Mouse (Mus musculus) activated CD4-positive, CD25-positive, alpha-beta regulatory T cell, adult 4 months (primary cell): ENCODE measurements around the gene Foxj2. TPM values are rescaled to one million over a fixed set of nuclear protein-coding genes. Genes with fewer than 3 reads are reported as not detected.

Experiments
- ATAC-seq: one replicate; pipeline ENCODE4 v1.8.0; 2017
- polyA plus RNA-seq, 2 experiments: library from polyadenylated mRNA; unstranded; fragments of 100-300 nt; shearing (Covaris generic); gene quantifications; one replicate each; pipeline ENCODE4 v1.2.1; 2017

The Foxj2 gene
- polyA plus RNA-seq, result 1 to 10 TPM; 6.6 to 8.7 TPM

DNA sequence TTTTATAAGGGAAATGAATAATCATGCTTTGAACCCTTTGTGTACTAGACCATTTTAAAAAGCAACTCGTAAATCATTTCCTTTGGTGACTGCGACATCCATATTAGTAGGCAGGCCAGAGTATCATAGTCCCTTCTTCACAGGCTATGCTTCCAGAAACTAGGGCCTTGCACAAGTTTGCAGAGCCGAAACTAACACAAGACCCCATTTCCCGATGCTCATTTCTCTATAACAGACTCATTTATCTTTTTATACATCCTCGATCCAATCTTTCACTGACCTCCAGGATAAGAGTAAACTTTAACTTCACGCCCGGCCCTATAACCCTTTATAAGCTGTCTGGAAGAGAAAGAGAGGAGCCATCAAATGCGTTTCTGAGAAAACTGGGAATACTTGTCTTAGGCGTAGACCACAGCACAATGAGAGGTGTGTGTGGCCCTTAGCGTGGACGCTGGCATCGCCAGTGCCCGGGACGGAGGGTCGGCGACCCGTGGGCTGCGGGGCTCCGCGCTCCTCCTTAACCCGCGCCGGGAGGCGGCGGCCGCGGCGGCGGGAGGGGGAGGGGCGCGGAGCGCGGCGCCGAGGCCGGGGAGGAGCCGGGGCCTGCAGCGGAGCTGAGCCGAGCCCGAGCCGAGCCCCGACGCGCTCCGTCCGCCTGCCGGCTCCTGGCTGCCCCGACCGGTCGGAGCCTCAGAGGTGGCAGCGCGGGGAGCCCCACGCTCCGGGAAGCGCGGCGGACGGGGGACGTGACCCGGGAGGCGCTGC lies at the start of gene Foxj2:
Gene Foxj2 (plus strand): TSS at position 609 of the 765 bp plus-strand sequence.
- peak; percentile 48 for ATAC-seq

DNA sequence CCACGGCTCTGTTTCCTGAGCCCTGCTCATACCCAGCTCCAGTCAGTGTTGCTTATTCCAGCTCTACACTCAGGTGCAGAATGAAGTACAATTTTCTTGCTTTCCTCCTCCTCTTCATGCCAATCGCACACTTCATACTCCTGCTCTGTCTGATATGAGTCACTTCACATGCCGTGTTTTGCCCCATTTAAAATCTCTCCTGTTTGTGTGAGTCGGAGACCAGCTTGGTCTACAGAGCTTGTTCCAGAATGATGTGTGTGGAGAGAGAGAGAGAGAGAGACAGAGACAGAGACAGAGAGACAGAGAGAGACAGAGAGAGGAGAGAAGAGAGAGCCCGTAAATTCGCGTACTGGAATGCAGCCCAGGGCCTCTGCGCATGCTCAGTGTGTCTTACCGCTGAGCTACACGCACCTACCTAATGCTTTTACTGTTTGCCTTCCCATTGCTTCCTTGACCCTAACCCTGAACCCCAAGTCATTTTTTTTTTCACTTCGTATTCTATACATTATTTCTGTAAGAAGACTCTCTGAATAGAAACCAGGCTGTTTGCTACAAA lies 48.9 kb upstream of the Foxj2 start:
- ATAC-seq, result no peak

DNA sequence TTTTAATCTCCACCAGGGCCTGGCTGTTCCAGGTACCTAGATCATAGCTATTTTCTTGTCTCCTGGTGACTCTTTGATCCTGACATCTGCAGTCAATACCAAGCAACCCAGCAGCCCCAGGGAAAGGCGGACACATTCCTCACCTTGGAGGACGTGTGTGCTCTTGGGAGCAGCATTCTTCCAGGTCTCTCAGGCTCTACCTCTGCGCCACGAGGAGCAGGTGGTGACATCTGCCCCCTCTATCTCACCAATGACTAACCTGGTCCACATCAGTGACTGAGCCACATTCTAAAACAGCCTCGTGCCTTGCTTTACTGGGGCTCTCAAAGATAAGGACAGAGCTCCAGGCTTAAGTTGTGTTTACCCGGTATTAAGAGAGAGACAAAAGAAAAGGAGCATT lies 47.0 kb upstream of the Foxj2 start:
- no peak for ATAC-seq

- no peak for ATAC-seq
Observed at GRCm38 (mm10) chr6:122774345-122774744, 45.4 kb upstream of the Foxj2 start.

DNA sequence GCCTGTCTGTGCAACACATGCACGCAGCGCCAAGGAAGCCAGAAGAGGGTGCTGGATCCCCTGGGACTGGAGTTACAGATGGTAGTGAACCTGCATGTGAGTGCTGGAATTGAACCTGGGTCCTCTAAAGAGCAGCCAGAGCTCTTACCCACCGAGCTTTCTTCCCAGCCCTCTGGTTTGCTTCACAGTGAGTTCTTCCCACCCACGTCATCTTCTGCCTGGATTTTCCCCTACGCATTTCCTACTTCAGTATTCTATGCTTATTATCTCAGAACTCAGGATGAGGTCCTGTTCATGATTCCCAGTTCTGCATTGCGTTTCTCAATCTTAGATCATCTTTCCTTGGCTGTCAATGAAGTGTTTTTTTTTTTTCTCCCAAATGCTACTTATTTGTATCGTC lies 43.7 kb upstream of the Foxj2 start:
- no peak for ATAC-seq

GRCm38 (mm10) chr6:122779916-122780315 lies 39.8 kb upstream of the Foxj2 start:
- no peak for ATAC-seq

DNA sequence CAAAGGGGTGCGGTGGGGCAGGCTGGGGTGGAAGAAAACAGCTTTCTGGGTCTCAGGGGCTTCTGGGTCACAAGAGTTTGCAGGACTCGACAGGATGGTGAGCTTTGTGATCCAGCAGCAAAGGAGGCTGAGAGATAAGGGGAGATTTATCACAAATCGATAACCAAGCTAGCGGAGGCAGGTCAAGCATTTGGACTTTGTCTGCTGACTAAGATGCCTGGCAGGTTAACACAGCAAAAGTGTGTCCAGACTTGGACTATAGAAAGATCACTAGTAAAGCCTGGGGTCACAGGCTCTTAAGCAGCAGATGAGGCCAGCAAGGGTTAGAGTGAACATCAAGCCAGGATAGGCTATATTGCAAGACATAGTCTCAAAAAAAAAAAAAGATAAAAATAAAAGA lies 38.5 kb upstream of the Foxj2 start:
- ATAC-seq, result no peak

DNA sequence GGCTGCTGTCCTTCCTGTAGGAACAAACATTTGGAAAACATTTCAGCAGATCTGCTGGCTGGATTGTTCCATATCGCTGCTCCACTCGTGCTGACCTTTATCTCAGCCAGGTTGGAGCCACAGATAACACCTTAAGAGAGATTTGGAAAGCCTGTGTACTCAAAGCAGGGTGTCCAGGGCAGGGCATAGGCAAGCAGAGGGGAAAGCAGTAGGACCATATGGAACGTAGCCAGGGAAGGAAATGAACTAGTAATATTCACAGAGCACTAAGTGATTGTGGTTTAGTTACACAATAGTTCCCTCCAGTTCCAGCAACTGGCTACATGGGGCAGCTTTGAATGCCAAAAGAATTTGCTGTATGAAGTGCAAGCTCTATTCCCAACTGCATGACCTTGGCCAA lies 37.5 kb upstream of the Foxj2 start:
- no peak for ATAC-seq

DNA sequence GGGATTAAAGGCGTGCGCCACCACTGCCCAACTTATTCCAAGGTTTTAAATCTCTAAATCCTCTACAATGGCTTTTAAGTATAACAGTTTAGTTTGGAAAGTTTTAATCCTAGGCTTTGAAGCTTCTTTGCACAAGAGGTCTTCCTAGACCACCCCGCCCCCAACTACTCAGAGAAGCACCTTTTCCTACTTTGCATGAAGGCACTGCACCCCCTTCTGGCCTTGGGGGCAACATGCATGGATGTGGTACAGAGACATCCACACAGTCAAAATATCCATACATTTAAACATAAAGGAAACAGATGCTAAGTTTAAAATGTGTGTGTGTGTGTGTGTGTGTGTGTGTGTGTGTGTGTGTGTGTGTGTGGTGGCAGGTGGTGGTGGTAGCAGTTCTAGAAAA lies 34.8 kb upstream of the Foxj2 start:
- ATAC-seq, result no peak

DNA sequence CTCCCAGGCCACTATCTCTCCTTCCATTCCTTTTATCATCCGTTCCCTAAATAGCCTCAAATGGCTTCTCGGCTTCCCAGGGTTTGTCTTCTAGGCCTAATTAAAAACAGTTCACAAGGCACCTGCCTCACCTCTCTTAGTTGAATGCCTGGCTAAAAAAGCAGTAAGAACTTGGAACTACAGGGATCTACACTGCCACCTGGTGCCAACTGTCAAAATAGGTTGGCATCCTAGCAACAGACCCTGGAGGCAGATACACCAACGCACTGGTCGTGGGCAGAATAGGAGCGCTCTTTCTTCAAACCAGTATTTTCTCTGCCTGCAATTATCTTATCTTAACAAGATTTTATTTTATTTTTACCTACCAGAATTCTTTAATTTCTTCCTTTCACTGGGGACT lies 33.4 kb upstream of the Foxj2 start:
- ATAC-seq, result peak; percentile 85

GRCm38 (mm10) chr6:122795254-122795935 lies 24.3 kb upstream of the Foxj2 start:
- no peak for ATAC-seq

DNA sequence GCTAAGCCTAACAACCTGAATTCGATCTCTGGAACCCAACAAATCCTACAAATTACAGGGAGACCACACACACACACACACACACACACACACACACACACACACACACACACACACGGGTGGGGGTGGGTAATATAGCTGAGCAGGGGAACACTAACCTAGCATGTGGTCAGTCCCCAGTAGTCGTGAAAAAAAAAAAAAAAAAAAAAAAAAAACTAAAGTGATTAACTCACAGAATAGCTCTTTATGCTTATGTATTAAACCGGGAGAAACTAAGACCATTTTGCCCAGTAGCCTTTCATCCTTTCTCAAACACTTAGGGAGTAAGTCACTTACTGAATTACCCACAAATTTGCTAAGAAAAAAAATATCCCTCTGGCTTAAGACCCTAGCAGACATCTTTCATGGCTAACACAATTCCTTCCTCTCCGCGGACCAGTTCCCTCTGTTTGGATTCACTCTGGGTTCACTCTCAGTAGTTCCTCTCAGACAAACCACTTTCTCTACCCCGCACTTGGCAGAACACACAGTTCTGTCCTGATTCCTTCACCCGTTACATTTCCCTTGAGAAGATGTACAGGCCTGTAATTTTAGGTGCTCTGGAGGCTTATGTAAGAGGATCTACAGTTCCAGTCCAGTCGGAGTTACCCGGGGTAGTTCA lies 18.9 kb upstream of the Foxj2 start:
- peak; percentile 29 for ATAC-seq

GRCm38 (mm10) chr6:122801301-122801800 lies 18.4 kb upstream of the Foxj2 start, which contains the start of gene Slc2a3:
Slc2a3 (minus strand) TSS chr6:122801640.
- ATAC-seq, result peak; percentile 52

DNA sequence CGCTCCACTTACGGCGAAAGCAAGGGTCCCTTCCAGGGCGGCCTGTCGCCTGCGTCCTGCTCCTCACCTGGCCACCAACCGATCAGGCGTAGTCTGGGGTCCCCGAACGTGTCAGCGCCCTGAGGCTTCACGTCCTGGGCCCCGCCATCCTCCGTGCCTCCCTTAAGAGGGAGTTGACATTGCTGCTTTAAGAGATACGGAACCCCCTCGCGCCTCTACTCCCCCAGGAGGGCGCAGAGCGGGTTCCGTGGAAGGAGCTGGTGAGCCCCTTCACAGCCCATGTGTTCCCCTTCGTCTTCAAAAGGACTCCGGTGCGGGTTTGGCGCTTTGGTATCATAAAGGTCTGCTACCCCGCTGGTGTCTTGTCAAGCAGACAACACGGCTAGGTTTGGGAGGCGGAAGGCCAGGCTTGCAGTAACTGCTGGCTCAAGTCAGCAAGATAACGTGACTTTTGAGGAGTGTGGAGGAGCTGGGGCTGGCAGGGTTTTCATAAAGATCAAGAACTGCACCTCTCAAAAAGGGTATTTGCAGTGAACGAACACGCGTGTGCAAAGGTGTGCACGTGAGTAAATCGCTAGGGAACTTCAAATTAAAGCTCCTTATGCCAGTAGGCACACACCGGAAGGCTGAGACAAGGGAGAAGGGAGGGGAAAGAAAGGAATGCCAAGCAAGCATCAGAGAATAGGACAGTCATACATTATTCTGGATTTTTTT lies 17.8 kb upstream of the Foxj2 start:
- peak; percentile 73 for ATAC-seq

DNA sequence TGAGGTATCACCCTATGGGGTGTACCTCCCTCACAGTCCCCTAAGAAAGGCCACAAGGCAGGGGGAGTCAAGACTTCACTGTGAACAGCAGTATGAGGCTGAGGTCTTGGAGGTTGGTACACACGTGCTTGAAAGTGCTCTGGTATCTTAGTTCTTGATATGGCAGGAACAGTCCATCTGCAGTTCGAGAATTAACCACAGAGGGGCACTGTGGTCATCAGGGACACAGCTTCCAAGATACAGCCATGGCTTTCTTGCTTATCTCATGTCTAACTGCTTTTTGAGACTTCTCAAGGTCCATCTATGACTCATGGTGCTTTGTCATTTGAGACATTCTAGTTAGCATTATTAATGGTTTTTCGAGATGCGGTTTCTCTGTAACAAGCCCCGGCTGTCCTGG lies 15.3 kb upstream of the Foxj2 start:
- peak; percentile 58 for ATAC-seq

DNA sequence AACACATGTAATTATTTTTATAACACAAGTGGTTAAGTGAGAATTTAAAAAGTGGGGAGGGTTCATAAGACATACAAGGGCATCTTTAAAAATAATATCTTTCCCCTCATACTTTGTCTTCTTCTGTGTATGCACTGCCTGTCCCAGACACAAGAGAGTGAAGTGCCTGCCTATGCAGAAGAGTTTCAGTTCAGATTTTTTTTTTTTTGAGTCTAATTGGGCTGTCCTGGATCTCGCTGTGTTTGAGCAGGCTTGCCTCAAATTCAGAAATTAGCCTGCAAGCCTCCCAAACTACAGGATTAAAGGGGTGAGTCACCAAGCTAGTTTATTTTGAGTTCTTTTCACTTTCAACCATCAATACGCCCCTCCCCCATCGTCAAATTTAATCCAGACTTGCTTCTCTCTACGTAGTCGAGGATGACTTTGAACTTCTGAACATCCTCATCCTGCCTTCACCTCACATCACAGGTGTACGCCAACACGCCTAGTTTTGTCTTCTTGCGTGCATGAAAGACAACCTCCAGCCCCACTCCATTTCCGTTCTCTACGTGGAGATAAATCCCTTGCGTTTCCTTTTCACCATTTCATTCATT lies 9.6 kb upstream of the Foxj2 start:
- ATAC-seq, result peak; percentile 47

DNA sequence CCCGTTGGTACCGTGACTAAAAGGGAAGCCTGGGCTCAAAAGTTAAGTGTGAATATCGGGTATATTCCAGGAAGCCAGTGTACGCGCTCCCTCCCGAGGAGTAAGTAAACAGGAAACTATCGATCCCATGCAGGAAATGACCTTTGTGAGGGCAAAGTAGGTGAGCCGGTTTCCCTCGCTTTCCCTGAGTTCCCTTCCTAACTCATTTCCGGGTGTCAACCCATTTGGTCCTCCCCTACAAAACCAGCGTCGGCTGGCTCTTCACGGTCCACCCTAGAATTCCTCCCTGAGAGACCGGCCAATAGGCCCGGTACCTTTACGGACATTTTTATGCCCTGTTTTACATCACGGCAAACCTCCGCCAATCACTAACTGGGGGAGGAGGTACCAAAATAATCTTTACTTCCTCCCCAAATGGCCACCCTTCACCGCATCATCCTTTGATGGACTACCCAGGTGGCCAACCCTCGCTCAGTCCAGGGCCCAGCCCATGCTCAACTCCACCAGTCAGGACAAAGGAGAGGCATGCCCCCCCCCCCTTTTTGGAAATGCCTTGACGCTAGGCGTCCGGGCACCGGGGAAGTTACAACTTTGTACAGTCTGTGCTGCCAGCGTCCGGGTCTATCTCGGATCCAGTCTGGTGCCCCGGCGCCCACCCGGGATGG lies 9.0 kb upstream of the Foxj2 start:
- peak; percentile 85 for ATAC-seq

DNA sequence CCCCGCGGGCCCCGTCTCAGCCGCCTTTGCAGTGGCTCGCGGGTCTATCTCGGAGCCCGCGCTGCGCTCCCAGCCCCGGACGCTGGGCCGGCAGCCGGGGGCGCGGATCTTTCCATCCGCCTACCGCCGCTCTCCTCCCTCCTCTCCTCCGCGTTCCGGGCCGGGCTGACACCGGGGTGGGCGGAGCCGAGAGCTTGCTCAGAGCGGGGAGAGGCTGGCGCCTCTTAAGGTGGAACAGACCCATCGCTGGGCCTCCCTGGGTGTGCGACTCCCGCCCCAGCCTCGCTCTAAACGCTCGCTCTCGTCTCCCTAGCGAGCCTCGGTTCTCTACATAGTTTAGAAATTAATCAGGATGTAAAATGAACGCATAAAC lies 8.4 kb upstream of the Foxj2 start:
- peak; percentile 67 for ATAC-seq

- ATAC-seq, result peak; percentile 35
Observed at GRCm38 (mm10) chr6:122811771-122812600, 7.7 kb upstream of the Foxj2 start.

DNA sequence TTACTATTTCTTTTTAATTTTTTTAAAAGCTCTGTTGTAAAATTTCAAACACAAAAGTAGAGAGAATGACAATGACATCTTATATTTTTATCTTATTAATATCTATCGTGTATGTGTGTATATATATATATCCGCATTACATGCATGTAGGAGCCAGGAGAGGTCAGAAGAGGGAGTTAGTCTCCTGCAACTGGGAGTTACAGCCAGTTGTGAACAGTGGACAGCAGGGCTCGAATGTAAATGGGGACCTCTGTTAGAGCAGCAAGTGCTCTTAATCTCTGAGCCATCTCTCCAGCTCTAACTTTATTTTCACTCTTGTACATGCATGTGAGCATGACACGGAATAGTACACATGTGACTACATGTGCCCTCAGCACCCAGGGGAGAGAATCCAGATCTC lies 7.0 kb upstream of the Foxj2 start:
- no peak for ATAC-seq

GRCm38 (mm10) chr6:122813640-122814039 lies 6.1 kb upstream of the Foxj2 start:
- ATAC-seq, result no peak
